Mouse (Mus musculus) bone marrow, adult 2 months (tissue): ENCODE measurements at regions not wholly inside any gene's neighbourhood (a gene's known extent, or its start where the extent isn't known, plus 50 kb on each side); places are given as distances from the start of the nearest gene placed in this dataset.

Experiments used
- CTCF ChIP-seq: fragments of 200-500 bp; IDR thresholded peaks from 2 replicates; pipeline ENCODE4 v1.5.1; 2011; ENCODE audit warnings: low read length, control low read depth; ENCODE audit not compliant: control insufficient read depth, insufficient read depth
- POLR2A ChIP-seq: fragments of 200-500 bp; IDR thresholded peaks from 2 replicates; pipeline ENCODE4 v1.6.1; 2011; ENCODE audit warnings: low read depth, mild to moderate bottlenecking, control low read depth, low read length, borderline replicate concordance; ENCODE audit not compliant: control insufficient read depth

DNA sequence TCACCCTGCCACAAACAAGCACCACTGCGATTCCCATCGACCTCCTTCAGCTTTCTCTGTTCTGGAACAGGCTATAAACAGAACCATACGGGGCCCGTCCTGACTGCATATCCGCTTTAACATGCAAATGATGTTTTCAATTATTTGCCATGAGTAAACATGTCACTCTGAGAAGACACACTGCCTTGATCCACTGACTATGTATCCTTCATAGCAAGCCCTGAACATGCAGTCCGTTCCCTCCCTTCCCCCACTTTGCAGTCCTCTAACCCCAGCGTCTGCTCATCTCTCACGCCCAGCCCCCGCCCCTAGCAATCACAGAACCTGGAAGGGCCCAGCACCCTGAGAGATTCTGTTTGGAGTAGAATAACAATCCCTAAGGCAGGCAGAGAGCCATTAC is 89.4 kb upstream of the Rybp start:
- TF ChIP-seq CTCF (no peak), POLR2A (no peak)
